Mouse (Mus musculus): Measurements from ENCODE around the gene Cmbl.
A peak's percentile ranks its signal among the peaks of the same experiment; 100 is the strongest.

Cmbl gene

DNA sequence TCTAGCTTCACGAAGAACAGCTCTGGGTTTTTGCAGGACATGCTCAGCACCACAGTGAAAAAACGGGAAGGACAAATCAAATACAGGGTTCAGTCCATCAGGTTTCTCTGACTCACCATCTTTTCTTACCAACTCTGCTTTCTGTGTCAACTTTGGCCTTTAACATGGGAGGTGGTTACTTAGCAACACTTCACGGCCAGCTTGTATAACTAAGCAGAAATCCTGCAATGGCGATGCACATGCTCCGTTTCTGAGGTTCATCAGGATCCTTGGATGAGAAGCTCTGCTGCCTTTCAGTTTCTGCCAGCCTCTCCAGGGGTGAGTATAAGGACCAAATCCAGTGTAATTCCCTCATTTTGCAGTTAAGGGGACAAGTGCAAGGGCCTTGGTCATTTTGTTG is at the start of gene Cmbl:
Cmbl (plus strand) TSS at position 206 of the 400 bp plus-strand sequence.
- DNase-seq (ENCODE audit: low read depth, low spot score) = no peak

GRCm38 (mm10) chr15:31517186-31517585 is 48.0 kb upstream of the Cmbl start:
- no peak for DNase-seq (ENCODE audit: low read depth, low spot score)

DNA sequence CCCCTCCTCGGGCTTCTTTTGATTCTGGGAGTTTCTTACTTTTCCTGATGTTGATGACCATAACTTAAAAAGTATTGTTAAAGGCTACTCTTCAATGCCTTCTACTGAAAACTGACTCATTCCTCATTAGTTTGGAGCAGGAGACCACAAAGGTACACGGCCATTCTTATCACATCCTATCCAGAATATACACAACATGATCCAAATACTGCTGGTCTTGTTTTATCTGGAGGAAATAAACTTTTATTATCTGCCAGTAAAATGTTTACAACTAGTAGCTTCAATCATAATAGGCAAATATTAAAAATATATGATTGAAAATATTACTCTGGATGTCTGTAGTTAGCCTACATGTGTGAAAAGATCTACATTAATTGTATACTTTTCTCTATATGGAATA is 46.8 kb upstream of the Cmbl start:
- DNase-seq (ENCODE audit: low read depth, low spot score) = no peak

GRCm38 (mm10) chr15:31519000-31519399 is 46.2 kb upstream of the Cmbl start:
- no peak for DNase-seq (ENCODE audit: low read depth, low spot score)

- DNase-seq (ENCODE audit: low read depth, low spot score) = no peak
Observed at GRCm38 (mm10) chr15:31526463-31526862, 38.7 kb upstream of the Cmbl start.

DNA sequence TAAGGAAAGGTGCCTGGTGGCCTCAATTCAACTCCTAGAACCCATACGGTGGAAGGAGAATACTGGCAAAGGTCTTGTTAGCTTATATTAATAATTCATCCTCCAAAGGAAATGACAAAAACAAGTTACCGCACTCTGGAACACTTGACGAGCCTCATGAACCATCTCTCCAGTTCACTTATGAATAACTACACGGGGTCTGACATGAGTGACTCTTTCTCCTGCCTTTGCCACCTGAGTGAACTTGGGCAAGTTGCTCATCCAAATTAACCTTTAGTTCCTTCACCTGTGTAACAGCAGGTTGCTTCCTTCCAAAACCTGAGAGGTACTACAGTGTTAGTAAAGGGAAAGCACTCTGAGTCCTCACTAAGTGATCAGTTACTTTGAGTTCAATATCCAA is 36.7 kb upstream of the Cmbl start:
- no peak for DNase-seq (ENCODE audit: low read depth, low spot score)

DNA sequence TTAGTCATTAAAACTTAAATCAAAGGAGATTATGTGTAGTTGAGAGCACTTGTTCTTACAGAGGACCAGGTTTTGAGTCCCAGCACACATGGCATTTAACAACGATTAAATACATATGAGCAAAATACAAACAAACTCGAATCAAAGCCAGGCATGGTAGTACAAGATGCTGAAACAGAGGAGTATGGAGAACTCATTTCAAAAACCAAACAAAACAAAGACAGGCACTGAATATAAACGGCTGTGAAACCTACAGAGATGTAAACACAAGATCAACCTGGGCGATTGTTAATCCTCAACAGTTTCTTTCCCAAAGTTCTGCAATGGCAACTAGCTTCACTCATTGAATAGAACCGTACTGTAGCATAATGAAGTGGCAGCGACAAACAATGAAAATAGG is 36.1 kb upstream of the Cmbl start:
- DNase-seq (ENCODE audit: low read depth, low spot score) = no peak

DNA sequence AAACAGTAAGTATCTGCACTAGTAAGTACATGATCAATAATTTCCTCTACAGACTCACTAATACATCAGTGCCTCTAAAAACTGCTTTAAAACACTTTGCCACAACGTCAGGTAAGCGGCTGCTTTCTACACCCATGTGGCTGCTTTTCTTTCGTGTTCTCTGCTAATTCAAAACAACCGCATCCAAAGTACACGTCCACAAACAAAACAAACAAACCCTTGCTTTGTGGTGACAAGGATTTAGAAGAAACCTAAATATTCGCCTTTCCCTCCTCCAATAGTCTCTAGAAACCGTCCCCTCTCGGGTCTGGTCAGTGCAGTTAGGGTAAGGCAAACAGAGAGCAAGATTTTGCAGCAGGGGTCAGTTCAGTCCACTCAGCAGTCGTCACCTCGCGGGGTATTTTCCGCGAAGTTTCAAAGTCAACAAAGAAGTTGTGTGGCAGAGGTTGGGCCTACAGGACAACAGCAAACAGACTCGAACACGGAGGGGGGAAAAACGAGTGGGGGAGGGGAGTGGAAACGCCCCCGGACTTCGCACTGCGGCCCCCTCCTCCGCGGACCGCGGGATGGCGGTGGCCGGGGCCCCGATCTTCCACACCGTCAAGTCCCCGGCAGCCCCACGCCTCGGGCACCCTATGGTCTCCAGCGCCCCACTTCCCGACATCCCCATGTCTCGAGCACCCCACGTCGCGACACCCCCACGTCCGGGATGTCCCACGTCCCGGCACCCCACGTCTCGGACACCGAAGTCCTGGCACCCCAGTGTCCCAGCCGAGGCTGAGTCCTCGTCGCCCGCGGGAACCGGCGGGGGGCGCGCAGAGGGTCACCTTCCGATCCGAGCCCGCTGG is 35.2 kb upstream of the Cmbl start:
- DNase-seq (ENCODE audit: low read depth, low spot score) = no peak

DNA sequence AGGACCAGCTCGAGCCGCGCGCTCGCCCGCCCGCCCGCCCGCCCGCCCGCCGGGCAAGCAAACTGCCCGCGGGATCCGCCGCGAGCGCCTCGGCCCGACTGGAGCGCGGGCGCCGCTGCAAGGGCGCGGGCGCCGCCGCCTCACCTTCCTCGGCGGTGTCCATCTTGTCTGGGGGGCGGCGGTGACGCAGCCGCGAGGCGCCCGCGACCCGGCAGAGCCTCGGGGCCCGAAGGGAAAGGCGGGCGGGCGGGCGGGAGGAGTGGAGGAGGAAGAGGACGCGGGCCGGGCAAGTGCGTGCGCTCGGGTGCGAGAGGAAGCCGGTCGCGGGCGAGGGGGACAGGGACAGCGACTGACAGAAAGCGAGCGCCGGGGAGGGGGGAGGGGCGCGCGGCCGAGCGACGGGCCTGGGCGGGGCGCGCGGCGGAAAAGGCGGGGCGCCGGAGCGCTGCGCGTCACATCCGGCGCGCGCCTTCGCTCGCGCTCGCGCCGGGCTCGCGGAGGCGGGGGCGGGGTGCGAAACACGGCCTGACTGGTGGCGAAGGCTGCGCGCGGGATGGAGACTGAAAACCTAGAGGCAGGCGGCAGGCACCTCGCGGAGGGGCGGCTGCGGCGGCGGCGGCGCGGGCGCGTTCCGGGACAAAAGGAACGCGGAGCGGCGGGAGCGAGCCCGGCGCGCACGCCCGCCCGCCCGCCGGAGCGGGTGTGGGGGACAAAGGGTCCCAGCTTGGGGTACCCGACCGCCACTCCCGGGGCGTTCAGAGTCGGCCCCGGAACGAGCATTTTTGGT is 34.3 kb upstream of the Cmbl start, which contains the start of gene March6:
March6 (minus strand) TSS at position 395 of the 787 bp plus-strand sequence.
- peak; percentile 76 for DNase-seq (ENCODE audit: low read depth, low spot score)

DNA sequence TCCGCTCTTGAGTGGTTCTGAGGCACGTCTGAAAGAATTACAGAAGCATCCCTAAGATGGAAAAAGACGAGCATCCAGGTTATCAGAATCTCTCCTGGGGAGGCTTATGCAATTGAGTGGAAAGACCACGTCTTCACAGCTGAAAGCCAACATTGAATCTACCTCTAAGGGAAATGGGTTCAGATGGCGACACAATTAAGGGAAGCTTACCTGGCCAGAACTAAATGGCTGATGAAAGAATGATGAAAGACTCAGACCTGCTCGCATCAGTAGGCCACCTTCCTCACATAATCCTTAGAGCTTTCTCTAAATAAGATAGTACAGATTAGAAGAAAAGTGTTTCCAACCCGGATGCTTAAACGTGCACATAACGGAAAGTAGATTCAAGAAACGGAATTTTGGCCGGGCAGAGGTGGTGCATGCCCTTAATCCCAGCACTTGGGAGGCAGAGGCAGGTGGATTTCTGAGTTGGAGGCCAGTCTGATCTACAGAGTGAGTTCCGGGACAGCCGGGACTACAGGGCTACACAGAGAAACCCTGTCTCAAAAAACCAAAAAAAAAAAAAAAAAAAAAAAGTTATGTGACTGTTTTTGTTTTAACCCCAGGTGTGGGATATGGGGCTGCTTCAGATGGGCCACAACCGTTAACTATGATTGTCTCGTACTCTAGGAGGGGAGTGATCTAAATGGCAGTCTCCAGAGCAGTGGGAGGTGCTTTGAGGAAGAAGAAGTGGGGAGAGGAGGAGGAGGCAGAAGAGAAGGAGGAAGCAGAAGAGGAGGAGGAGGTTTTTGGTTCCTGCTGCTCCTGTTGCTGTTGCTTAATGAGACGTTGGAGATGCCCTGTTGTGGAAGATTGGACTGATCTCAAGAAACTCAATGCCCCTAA is 33.5 kb upstream of the Cmbl start:
- DNase-seq (ENCODE audit: low read depth, low spot score) = peak; percentile 39

- no peak for DNase-seq (ENCODE audit: low read depth, low spot score)
Observed at GRCm38 (mm10) chr15:31532331-31533021, 32.7 kb upstream of the Cmbl start.

DNA sequence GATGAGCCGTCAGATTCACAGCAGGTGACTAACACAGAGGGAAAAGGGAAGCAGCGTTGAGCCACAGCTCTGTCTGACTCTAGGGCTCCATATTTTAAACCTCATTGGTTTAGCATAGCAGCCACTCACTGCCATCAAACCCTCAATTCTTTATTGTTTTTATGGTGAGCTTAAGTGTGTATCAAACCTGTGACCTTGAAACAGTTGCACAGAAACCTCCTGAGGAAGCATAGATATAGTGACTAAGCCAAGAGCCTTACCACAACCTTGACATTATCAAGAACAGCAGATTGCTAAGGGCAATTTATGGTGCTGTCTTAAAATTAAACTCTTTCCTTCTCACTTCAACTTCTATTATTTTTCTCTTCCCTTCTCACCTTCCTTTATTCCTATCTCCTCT is 31.7 kb upstream of the Cmbl start:
- DNase-seq (ENCODE audit: low read depth, low spot score) = no peak

DNA sequence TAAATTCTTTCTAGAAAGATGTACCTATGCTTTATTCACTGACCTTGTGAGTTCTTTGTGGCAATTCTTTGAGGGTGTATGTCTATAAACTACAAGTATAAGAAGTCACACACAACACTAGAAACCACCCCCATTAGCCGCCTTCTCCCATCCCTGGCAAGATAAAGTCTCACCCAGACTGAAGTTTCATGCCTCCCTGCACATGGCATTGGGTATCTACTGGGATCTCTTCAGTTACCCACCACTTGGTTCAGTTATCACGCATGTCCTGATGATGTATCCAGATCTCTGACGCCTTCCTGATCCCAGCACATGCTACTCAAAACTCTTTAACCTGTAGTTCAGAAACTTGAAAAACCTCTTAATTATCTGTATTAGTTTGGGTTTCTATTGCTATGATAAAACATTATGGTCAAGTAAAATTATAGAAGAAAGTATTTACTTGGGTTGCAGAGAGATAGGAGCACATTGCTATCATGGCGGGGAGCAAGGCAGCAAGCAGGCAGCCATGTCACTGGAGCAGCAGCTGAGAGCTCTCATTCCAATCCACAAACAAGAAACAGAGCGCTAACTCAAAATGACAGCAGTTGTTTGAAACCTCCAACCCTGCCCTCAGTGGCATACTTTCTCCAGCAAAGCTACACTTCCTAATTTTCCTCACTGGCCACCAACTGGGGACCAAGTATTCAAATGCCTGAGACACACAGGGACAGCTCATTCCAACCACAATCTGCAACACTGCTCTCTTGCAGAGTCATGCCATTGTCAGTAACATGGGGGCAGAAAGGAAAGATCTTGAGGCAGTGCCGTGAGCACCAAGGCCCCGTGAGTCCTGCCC is 30.5 kb upstream of the Cmbl start:
- no peak for DNase-seq (ENCODE audit: low read depth, low spot score)

DNA sequence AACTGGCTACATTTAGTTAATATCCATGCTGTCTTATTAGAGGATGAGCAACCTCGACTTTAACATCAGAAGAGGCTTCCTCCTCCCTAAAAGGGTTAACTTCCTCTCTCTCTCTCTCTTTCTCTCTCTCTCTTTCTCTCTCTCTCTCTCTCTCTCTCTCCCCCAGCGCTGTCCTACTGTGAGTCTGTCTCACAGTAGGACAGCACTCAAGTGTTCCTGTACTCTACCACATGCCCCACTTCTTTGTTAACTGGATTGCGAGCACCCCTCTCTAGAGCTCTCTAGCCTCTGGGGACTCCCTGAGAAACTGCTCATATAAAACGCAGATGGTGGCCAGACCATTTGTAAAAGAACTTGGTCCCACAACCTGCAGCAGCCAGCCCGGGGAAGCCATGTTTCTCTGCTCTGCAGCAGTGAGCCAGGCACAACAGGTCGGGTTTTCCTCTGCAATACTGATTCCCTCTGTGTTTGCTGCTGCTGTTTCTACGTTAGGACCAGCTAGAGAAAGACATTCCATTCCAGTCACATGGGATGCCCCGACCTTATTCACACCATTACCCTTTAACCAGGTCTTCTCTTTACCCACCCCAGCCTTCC is 29.8 kb upstream of the Cmbl start:
- no peak for DNase-seq (ENCODE audit: low read depth, low spot score)

DNA sequence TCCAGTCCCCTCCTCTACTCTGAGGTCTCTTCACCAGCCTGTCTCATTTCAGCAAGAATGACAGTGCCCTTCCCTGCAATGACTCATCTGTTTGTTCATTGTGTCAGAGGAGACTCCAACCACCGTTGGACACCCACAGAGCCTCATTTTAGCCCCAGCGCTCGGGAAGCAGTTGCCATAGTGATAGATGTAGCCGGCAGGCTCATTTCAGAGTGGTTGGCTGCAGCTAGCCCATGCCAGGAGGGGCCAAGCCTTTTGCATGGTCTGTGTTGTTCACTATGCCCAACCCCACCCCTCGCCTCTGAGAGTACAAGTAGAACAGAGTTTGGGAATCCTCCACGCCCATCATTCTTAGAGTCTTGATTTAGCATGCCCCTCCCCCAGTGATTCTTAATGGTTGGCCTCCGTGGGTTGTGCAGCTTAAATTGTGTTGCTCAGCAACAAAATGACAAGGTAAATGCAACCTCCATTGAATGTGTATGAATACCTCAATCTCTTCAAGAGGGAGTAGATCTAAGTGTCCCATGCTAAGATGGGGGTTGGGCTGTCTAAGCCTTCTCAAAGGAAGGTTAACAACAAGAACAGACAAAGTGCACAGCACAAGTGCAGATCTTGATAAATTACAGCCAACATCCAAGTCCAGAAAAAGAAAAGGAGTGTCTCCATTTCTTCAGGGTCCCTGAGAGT is 29.0 kb upstream of the Cmbl start:
- DNase-seq (ENCODE audit: low read depth, low spot score) = no peak

GRCm38 (mm10) chr15:31537706-31538105 is 27.5 kb upstream of the Cmbl start:
- DNase-seq (ENCODE audit: low read depth, low spot score) = no peak

DNA sequence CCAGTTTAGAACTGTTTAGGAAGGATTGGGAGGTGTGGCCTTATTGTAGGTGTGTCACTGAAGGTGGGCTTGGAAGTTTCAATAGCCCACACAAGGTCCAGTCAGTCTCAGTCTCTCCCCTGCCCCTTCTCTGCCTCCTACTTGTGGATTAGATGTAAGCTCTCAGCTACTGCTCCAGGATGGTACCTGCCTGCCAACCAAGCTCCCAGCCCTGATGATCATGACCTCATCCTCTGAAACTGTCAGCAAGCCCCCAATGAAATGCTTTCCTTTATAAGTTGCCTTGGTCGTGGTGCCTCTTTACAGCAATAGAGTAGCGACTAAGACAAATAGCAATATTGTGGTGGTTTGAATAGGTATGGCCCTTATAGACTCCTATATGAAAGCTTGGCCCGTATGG is 26.8 kb upstream of the Cmbl start:
- DNase-seq (ENCODE audit: low read depth, low spot score) = no peak

- DNase-seq (ENCODE audit: low read depth, low spot score) = no peak
Observed at GRCm38 (mm10) chr15:31539643-31540512, 25.3 kb upstream of the Cmbl start.

- no peak for DNase-seq (ENCODE audit: low read depth, low spot score)
Observed at GRCm38 (mm10) chr15:31540513-31540802, 24.7 kb upstream of the Cmbl start.

All from c-Kit-negative CD71-positive TER-119-positive erythroid progenitor cells, embryonic 14.5 days (primary cell).